Mouse (Mus musculus) spleen, adult 18-20 months (tissue): ENCODE data around the gene Epha6.
A peak's percentile ranks its signal among the peaks of the same experiment; 100 is the strongest.

Source experiments
- DNase-seq, 2 experiments: peaks; one replicate each; pipeline ENCODE4 v3.0.0; 2022; ENCODE audit warnings: mixed read lengths in 2 of 2

The Epha6 gene

DNA sequence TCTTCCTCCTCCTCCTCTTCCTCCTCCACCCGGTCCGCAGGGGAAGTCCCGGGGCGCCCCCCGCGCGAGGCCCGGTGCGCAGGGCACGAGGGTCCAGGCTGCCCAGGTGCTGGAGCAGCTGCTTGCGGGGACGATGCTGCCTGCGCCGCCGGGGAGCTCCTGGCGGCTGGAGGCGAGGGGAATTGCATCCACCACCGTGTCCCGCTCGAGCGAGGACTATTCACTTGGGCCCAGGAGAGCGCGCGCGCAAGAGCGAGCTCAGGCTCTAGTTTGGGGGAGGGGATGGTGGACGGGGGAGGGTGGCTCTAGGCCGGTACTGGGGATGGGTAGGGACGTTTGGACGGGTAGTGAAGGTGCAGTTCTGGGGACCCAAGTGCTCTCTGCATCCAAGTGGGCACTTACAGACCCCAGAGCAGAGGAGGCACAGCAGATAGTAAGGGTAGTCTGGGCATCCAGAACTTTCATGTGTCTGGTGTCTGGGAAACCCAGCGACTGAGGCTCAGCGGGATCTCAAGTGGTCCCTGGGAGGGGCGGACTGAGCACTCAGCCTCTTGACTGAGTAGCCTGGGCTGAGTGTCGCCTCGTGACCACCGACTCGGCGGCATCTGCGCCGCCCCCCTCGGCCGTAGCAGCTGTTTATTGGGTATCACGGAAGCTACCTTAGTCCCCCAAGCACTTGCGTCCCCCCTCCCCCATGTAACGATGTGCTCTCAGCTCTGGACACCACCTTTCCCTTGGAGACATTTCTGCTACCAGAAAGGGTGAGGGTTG is at the start of gene Epha6:
Gene Epha6, minus strand, starts transcription at position 471 of the 771 bp plus-strand sequence.
- DNase-seq, result no peak

DNA sequence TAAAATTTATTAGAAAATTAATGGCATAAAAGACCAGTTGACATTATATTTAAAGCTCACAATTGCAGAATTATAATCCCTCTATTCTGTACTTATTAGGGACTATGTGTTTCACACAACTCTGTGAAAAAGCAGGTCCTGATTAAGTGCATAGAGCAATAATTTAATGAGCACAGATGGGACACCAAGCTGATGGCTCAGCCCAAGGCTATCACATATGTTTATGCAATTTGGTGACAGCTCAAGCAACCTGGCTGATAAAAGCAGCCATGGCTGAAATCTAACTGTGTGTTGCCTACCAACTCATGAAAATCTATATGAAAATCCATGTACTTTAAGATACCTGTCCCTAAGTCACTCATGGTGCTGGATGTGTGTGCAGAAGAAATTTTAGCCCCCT is 46.4 kb upstream of the Epha6 start:
- DNase-seq, result no peak

DNA sequence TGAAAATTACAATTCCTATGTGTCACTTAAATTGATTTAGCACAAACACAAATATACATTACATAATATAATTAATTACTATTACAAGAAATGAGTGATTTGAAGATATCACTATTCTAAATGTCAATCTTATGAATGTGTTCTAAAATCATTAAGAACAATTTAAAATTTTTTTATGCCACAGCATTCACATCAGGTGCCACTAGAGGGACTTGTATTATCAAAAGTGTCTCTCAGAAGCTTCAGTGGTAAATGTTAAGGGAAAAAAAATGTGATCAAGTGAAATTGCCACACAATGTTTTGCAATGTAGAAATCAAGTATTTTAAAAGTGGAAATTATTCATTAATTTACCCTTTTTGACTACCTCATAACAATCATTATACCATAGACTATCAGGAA is 22.8 kb upstream of the Epha6 start:
- no peak for DNase-seq

DNA sequence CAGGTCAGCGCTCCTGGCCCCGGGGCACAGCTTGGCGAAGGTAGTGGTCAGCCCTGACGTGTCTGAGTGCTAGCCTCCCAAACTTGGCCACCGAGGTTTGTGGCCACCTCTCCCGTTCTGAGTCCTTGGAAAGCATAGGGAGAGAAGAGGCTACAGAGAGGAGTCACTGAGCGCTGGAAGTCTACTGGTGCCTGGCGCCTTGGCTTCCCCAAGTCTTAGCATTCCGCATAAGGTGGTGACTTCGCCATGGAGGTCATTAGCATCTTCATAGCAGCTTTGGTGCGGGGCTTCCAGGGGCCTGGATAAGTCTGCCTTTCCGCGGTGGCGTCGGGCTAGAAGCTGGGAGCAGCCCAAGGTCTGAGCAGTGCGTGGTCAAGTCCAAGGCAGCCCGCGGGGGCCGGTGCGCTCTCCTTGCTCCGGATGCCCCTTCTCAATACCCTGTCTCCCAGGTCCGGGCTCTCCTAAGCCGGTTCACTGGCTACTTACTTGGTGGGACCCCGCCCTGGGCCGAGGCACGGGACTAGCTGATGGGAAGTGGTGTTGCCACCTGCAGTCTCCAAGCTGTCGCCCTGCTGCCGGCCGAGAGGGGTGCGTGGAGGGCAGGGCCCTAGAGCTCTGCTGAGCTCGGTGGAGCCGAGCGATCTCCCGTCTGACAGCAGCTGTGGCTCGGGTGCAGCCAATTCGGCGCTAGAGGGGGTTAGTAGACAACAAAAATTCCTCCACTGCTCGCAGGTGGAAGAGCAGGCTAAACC is 677 bp upstream of the Epha6 start:
- peak in 1 of 2 experiments; percentile 4 for DNase-seq

DNA sequence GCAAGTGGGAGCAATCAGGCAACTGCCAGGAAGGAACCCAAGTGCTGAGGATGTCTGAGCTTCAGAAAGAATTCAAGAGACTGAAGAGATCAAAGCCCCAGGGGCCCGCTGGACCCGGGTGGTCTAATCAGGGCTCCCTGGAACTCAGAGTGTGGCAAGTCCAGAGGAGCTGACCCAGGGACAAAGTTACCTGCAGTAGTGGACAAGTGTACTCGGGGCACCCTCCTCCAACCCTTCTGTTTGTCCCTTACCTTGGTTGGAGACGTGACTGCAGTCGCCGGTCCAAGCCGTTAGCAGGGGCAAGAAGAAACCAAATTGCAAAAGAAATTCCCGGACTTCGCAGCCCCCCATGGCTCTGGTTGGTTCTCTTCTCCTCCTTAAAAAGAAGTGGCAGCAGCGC is 718 bp downstream of the Epha6 start:
- DNase-seq, result no peak

DNA sequence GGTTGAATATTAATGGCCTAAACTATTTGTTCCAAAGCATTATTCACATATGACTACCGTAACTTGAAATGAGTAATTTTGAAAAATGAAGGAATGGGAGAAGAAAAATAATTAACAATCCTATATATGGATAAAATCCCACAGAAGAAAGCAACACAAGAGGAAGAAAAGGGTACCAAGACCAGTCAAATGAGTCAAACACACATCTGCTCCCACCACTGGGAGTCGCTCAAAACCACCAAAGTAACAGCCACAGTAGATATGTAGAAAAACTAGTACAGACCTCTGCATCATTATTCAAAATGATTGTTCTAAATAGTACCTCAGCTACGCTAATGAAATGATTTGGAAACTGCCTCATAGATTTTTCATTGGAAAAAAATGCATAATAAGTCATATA is 20.0 kb downstream of the Epha6 start:
- DNase-seq, result no peak

DNA sequence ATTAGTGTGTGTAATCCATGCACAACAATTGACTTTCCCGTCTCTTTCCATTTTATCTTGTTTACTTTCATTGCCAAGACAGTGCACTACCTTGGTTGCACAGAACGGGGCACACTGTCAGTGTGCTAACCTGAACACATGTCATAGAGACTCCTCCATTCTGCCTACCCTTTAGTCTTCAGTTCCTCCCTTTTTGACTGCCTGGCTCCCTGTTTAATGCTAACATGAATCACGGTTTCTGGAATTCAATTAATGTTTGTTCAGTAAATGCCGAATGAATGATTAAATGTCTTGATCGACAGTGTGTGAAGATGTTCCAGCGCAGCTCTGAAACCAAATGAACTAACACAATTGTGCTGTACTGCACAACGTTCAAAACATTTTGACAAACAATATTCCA is 20.6 kb downstream of the Epha6 start:
- no peak for DNase-seq

DNA sequence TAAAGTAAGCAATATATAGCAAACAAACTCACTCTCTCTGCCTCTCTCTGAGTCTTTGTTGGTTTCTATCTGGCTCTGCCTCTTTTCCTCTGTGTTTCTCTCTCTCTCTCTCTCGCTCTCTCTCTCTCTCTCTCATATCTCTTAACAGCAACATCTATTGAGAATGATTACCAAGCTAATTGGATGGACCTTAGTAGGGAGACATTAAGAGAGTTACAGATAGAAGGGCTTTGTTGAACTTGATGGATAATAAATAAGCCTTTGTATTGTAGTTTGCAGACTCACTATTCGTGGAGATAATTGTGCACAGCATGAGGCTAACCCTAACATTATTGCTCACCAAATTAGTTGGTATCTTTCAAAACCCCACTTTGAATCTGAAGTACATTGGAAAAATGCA is 34.8 kb downstream of the Epha6 start:
- DNase-seq, result no peak

DNA sequence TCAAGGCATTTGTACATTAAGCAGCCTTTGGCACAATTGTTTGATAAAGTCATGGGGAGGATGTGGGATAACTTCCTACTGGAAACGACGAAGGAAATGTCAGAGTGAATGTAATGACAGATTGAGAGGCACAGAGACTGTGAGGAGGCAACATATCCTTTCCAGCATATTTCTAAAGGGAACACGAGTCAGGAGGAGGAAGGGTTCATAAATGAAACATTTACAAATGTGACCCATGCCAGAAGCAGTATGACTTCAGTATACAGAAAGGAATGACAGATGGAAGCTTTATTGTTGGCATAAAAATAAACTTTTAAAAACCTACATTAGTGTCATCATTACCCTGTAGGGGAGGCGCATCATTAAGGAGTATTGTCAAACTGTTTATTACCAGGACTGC is 60.9 kb downstream of the Epha6 start:
- DNase-seq, result no peak

DNA sequence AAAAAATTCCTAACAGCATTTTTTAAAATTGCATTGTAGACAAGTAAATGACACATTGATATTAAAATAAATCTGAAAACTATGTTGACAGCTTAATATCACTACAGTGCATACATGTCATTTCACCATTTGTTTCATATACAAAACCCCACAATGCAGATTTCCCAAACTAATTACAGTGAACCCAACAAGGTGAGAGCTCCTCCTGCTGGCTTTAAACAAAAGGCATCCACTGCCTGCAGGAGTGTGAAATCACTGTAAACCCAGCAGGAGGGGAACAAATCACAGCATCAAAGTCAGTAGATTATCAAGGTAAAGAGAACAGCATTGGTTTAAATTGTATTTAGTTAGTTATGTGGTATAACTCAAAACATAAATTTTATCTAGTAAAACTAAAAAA is 67.1 kb downstream of the Epha6 start:
- DNase-seq, result no peak

DNA sequence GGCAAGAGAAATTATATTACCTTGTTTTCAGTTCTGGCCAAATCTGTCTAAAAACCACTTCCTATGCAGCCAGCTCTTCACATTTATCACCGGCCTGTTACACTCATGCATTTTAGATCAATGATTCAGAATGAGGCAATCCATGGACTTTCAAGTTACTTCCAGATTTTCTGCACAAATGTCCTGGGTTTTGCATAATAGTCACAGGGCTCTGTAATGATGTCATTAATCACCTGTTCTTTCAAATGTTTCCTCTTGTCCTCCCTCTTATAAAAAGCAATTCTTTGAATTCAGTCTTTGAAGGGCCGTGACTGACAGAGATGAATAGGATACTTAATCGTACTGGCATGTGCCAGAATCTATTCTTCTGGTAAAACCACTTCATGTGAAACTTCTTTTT is 95.6 kb downstream of the Epha6 start:
- no peak for DNase-seq

DNA sequence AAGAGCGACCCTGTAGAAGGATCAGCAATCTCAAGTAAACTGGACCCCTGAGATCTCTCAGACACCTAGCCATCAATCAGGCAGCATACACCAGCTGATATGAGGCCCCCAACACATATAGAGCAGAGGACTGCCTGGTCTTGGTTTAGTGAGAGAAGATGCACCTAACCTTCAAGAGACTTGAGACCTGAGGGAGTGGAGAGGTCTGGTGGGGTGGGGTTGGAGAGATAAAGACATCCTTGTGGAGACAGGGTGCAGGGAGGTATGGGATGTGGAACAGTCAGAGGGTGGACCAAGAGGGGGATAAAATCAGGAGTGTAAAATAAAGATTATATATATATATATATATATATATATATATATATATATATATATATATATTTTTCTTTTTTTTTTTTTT is 105.8 kb downstream of the Epha6 start:
- DNase-seq, result no peak

DNA sequence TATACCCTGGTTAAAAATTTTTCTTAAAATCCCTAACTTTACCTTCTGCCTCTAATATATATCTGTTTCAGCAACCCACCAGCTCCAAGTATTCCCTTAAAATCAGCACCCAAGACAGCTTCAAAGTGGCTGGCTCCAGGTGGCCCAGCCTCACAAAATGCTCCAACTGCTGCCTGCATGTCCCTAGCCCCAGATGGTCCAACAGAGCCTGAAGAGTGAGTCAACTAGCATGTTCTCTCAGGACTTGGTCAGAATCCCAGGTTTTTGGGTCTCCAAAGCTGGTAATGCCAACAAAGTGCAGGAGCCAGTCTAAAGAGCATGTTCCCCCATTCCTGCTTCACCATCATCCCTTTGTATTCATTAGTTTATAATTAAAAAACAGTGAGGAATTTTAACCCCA is 129.6 kb downstream of the Epha6 start:
- no peak for DNase-seq

DNA sequence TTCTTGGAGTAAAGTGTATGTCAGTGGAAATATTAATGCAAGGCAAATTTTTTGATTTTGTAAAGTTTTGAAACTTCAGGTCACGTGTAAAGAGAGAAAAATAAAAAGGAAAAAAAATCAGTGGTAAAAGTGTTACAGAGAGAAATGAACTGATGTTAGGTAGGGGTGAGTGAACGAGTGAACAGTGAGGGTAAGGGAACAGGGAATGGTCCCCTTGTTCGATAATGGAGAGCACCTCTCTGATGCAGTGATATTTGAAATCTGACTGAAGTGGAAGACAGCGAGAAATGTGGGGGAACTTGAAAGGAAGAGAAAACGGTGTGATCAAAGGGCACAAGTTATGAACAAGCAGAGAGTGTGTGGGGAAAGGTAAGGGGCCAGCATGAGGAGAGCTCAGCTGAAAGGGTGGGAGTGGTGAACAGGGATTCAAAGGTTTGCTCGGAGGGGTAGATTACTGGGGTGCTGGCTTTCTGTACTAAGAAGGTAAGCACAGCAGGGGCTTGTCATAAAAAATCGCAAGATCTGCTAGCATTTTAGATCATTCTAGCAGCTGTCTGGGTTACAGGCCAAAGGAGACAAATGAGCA is 137.0 kb downstream of the Epha6 start:
- DNase-seq, result no peak

DNA sequence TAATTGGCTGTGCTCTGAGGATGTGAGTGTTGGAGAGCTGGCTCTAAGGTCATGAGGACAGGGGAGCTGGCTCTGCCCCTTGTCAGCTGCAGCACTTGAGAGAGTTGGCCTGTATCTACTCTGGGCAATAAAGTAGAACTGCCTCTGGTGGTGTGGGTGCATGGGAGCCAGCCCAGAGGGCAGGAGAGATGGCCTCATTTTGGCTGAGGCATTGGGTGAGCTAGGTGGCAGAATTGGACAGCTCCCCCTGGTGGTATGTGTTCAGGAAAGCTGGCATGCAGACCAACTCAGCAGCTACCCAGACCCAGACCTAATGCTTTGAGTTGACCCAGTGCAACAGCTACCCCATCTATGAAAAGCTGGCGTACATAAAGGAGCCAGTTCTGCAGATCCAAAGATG is 170.0 kb downstream of the Epha6 start:
- DNase-seq, result no peak

DNA sequence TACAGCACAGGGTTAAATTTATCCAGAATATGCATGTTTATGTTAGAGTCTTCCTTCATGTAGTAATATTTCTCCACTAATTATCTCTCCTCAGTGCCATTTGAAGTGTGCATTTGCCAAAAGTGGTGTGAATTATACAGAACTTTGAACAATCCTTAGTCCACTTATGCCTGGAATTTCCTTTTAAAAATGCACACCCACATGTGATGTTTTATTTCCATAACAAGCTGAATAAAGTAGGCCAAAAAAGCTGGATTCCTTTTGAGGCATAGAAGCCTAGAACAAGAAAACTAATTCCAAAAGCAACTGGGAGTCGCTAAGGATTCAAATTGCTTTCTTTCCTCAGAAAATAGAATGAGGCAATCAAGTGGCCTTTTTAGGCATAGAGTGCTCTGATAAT is 171.1 kb downstream of the Epha6 start:
- no peak for DNase-seq

DNA sequence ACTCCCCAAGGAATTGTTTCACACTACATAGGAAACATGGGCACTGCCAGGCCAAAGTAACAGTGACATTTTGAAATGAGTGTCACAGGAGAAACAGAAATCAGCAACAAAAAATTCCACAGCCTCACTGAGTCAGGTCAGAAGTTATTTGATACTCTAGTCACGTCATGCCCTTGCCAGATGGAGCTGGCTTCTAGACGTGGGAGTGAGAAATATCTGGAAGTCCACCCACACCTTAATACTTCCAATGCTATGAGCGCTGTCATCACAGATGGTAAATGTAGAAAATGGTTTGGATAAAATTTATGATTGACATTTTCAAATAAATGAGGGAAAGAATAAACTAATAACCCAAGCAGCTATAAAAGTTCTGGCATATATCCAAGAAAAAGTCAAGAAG is 210.0 kb downstream of the Epha6 start:
- no peak for DNase-seq

DNA sequence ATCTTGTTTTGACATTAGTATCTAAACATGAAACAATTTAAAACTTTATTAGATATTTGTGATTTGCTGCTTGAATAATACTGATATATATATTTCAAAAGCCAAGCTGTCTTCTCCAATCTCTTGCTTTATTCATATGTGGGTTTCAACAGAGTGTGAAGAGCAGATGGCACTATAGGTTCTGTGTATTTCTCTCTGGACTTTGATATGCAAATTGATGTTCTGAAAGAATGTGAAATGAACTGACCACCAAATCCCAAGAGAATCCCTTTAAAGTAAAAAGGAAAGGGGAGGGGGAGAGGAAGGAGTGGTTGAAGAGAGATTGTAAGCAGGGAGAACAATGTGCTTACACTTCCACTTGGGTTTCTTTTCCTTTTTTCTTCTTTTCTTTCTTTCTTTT is 212.4 kb downstream of the Epha6 start:
- DNase-seq, result no peak

DNA sequence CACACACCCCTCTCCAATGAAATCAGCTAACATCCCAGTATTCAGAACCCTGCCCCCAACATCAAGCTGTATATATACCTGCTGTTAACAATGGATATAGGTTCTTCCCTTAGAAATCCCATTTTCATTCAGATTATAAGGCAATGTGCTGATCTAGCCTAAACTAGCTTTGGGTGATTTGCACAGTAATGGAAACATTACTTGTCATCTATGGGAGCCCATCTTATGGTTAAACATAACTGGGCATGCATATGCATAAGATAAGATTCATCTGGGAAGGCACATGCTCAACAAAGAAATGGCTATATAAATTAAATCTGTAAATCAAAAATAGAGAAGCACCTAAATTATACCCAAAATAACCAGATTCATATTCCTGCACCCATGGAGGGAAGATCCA is 230.2 kb downstream of the Epha6 start:
- DNase-seq, result no peak

DNA sequence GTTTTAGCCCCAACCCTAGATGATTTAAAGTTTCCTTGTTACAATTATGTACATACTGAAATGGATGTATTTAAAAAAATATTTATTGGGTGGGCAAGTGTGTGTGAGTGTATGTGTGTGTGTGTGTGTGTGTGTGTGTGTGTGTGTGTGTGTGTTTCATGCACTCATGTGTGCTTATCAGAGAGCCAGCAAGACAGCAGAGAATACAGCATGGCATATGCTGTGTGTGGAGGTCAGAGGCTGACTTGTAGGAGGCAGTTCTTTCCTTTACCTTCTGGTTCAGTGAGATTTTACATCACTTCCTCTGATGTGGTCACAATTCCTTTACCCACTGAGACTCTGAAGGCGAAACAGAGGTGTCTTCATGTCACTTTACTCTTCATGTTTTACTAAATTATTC is 321.4 kb downstream of the Epha6 start:
- no peak for DNase-seq

DNA sequence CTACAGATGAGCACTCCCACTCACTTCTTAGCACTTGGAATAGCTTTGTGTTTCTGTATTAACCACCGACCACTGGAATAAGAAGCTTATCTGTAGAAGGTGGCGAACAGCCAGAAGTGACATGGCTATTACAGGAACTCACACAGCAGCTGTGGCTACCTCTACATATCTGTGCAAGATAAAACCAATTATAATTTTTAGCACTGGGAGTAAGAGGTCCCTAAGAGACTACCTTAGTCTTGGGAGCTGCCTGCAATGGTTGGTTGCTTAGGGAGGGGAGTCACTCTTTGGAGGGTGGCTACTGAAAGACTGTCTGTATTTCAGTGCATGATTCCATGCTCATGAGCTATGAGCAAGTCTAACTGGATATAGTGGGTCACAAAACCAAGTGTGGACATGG is 331.2 kb downstream of the Epha6 start:
- DNase-seq, result no peak

DNA sequence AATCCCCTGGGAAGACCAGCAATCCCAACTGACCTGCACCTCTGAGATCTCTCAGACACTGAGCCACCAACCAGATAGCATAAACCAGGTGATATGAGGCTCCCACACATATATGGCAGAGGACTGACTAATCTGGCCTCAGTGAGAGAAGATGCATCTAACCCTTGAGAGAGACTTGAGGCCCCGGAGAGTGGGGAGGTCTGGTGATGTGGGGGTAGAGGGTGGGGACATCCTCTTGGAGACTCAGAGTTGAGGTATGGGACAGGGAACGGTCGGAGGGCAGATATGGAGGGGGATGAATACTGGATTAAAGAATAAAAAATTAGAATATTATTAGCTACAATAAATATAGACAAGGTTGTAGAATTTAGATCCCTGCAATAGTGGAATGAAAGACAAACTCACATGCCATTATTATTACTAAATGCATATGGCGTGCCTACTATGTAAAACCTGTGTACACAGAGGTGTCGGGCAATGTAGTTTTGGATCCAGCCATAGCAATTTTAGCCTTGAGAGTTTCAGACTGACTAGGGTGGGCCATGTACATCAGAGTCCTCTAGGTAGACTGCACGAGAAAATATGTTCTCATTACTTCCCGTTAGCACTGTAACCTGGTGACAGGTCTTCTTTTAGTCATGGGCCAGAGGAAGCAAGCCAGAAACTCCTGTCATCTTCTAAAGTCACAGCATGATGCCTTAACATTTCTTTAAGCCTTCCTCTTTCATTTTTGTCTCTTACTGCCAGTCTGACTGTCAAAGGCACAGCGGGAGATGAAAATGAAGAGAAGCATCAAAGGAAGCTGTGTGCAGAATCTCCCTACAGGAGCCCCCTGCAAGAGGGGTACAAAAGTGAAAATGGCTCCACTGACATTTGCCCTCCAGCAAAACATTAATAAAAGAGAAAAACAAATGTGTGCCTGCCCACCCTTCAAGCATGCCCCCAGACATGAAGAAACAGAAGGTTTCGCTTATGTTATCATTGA is 338.7 kb downstream of the Epha6 start:
- DNase-seq, result no peak
